In genomic region chr15:85664432-85664828, GRCm38 (mm10) we compare ENCODE assay signal across 13 mouse cellular contexts.
A peak's percentile ranks its signal among the peaks of the same experiment; 100 is the strongest.
DNase-seq lines count a peak whose midpoint lies in the region; ATAC-seq and TF ChIP-seq lines count a peak whose summit lies in the region.
"Had no signal": no experiment of that assay in that cellular context is flagged by ENCODE, and none has a peak within 500 bp of the region (broad histone marks: within the 10 kb centered on the region; RNA-seq: fewer than 3 reads in every experiment).

No protein-coding gene starts in this region.

- 0 out of 2 replicates have a peak overlapping the region, but pooled peaks have one; percentile 18 for H3K4me2 ChIP-seq in hindbrain, postnatal 0 days (ENCODE audit: low read depth, low read length)
- no peak overlapping the region for H3K4me2 ChIP-seq in kidney, embryonic 16.5 days (replicated peaks; ENCODE audit: low read depth, low read length)
- H3K4me2 ChIP-seq: hindbrain, embryonic 15.5 days had no signal

- no peak overlapping the region; the same call in 1 of the 2 replicates for H3K9ac ChIP-seq in hindbrain, postnatal 0 days (replicated peaks; ENCODE audit: low read length)
- 0 out of 2 replicates have a peak overlapping the region, but pooled peaks have one; percentile 22 for H3K9ac ChIP-seq in kidney, embryonic 16.5 days (replicated peaks; ENCODE audit: low read length)
- H3K9ac ChIP-seq: hindbrain, embryonic 15.5 days had no signal

- H3ac ChIP-seq in C2C12 (ENCODE audit: control insufficient read depth, insufficient read length, low read depth), result peak overlapping the region; percentile 16

- no peaks in the 10 kb centered on the region for H3K36me3 ChIP-seq in hindbrain, postnatal 0 days (ENCODE audit: insufficient read depth, low read length)
- no peaks in the 10 kb centered on the region for H3K36me3 ChIP-seq in hindbrain, embryonic 10.5 days
- H3K36me3 ChIP-seq in C2C12 (ENCODE audit: control insufficient read depth, insufficient read depth), result peaks cover 31% of the 10 kb centered on the region
- H3K36me3 ChIP-seq in kidney, embryonic 16.5 days (ENCODE audit: insufficient read depth, low read length), result no peaks in the 10 kb centered on the region
- H3K36me3 ChIP-seq: heart, embryonic 10.5 days; hindbrain, embryonic 15.5 days had no signal

- WGBS in cerebellum, adult 2 months, result 10% methylated on average over 10 of the region's 10 CpGs
- WGBS in hindbrain, postnatal 0 days, result 62% methylated on average over 10 of the region's 10 CpGs
- 82% methylated on average over 10 of the region's 10 CpGs for WGBS in hindbrain, embryonic 10.5 days
- WGBS in kidney, embryonic 16.5 days, result 71% methylated on average over 10 of the region's 10 CpGs

- peaks cover 97% of the 10 kb centered on the region for H3K79me3 ChIP-seq in C2C12 (ENCODE audit: low read depth)

- peak overlapping the region; percentile 25 for H3K4me3 ChIP-seq in cerebellum, adult 2 months (replicated peaks; ENCODE audit: insufficient read depth, low read depth, low read length)
- H3K4me3 ChIP-seq in hindbrain, postnatal 0 days (ENCODE audit: low read length), result no peak overlapping the region
- no peak overlapping the region for H3K4me3 ChIP-seq in hindbrain, embryonic 10.5 days
- H3K4me3 ChIP-seq in C2C12 (ENCODE audit: insufficient read depth, poor library complexity, severe bottlenecking), result peak overlapping the region; percentile 24
- no peak overlapping the region for H3K4me3 ChIP-seq in kidney, embryonic 16.5 days (ENCODE audit: low read length)
- H3K4me3 ChIP-seq: heart, embryonic 10.5 days; hindbrain, embryonic 15.5 days had no signal

- no peak for TF ChIP-seq CTCF in cerebellum, adult 2 months (IDR thresholded peaks at IDR 0.05; ENCODE audit: borderline replicate concordance, insufficient read depth, low read depth, low read length)
- no peak for TF ChIP-seq CTCF in hindbrain, postnatal 0 days (IDR thresholded peaks at IDR 0.05; ENCODE audit: low read depth)
- no peak for TF ChIP-seq CTCF in C2C12 (IDR thresholded peaks at IDR 0.05; ENCODE audit: control insufficient read depth, insufficient read depth, insufficient read length)

- peak; percentile 56 to 68 for DNase-seq in cerebellum, adult 2 months
- no peak for DNase-seq in cerebellum, adult 11-12 months
- no peak for DNase-seq in hindbrain, postnatal 0 days (ENCODE audit: low spot score)
- DNase-seq in hindbrain, embryonic 10.5 days (ENCODE audit: low spot score), result no peak
- DNase-seq in embryo, embryonic 10.5 days (ENCODE audit: low spot score), result no peak
- DNase-seq in gastrocnemius, postnatal 4 days (ENCODE audit: low spot score in 2 of 2), result no peak
- DNase-seq: midbrain, embryonic 14.5 days had no signal

- H3K79me2 ChIP-seq in C2C12 (ENCODE audit: control insufficient read depth, insufficient read depth), result peaks cover 100% of the 10 kb centered on the region

- peak overlapping the region; percentile 100 for H3K27ac ChIP-seq in cerebellum, adult 2 months (ENCODE audit: insufficient read depth, low read length)
- peak overlapping the region; percentile 45; the same call in 1 of the 2 replicates for H3K27ac ChIP-seq in hindbrain, postnatal 0 days
- H3K27ac ChIP-seq in hindbrain, embryonic 10.5 days, result no peak overlapping the region
- peak overlapping the region; percentile 84 for H3K27ac ChIP-seq in kidney, embryonic 16.5 days (ENCODE audit: low read length)
- H3K27ac ChIP-seq: heart, embryonic 10.5 days; hindbrain, embryonic 15.5 days had no signal

- H3K4me1 ChIP-seq in cerebellum, adult 2 months (ENCODE audit: control insufficient read depth, insufficient read depth, low read length), result peaks cover 28% of the 10 kb centered on the region
- peaks cover 16% of the 10 kb centered on the region; the same call in 1 of the 2 replicates for H3K4me1 ChIP-seq in hindbrain, postnatal 0 days (ENCODE audit: insufficient read depth, low read length)
- H3K4me1 ChIP-seq in hindbrain, embryonic 10.5 days (replicated peaks), result peaks cover 12% of the 10 kb centered on the region
- H3K4me1 ChIP-seq in kidney, embryonic 16.5 days (ENCODE audit: insufficient read depth, low read length), result peaks cover 18% of the 10 kb centered on the region

- no peak for ATAC-seq in hindbrain, postnatal 0 days
- no peak for ATAC-seq in kidney, embryonic 16.5 days (ENCODE audit: low FRiP score, low TSS enrichment)
- ATAC-seq: lung, postnatal 0 days; Patski had no signal

- H3K27me3 ChIP-seq in cerebellum, adult 2 months (ENCODE audit: control insufficient read depth, insufficient read depth, low read length), result no peaks in the 10 kb centered on the region
- no peaks in the 10 kb centered on the region for H3K27me3 ChIP-seq in hindbrain, postnatal 0 days (ENCODE audit: insufficient read depth, low read length)
- H3K27me3 ChIP-seq in hindbrain, embryonic 10.5 days (ENCODE audit: insufficient read depth, poor library complexity, severe bottlenecking), result peaks cover 99% of the 10 kb centered on the region
- H3K27me3 ChIP-seq in C2C12 (ENCODE audit: control insufficient read depth, insufficient read depth, insufficient read length), result no peaks in the 10 kb centered on the region
- H3K27me3 ChIP-seq in kidney, embryonic 16.5 days (ENCODE audit: insufficient read depth, low read length), result peaks cover 4% of the 10 kb centered on the region; the same call in 1 of the 2 replicates
- H3K27me3 ChIP-seq: Patski had no signal

- no peaks in the 10 kb centered on the region for H3K9me3 ChIP-seq in hindbrain, postnatal 0 days (ENCODE audit: low read length)
- no peaks in the 10 kb centered on the region for H3K9me3 ChIP-seq in hindbrain, embryonic 10.5 days
- H3K9me3 ChIP-seq in kidney, embryonic 16.5 days (ENCODE audit: low read length), result no peaks in the 10 kb centered on the region
- H3K9me3 ChIP-seq: heart, embryonic 10.5 days; hindbrain, embryonic 15.5 days had no signal

- TF ChIP-seq POLR2A in cerebellum, adult 2 months (IDR thresholded peaks at IDR 0.05; ENCODE audit: borderline replicate concordance, insufficient read depth, low read length), result no peak

TF ChIP-seq in C2C12, 6 proteins besides CTCF, POLR2A, EP300 and RAD21:
- TF ChIP-seq MYOG (IDR thresholded peaks at IDR 0.05; ENCODE audit: control insufficient read depth, extremely low read depth, insufficient read length) (no peak), CEBPB (IDR thresholded peaks at IDR 0.05; ENCODE audit: low read depth) (no peak), MYOD1 (IDR thresholded peaks at IDR 0.05; ENCODE audit: control insufficient read depth, insufficient read length, low read depth) (no peak), FOSL1 (IDR thresholded peaks at IDR 0.05; ENCODE audit: insufficient read depth, low read length, poor library complexity, severe bottlenecking) (no peak), MAX (IDR thresholded peaks at IDR 0.05) (no peak), USF1 (IDR thresholded peaks at IDR 0.05; ENCODE audit: low read depth) (no peak)

Comparison
In these comparisons a context has a peak if more than half of its experiments do, and no peak if none do; other contexts are left out.
1. DNase-seq: peak in cerebellum, adult 2 months (2 of 2); none in cerebellum, adult 11-12 months (single experiment), hindbrain, postnatal 0 days (single experiment), hindbrain, embryonic 10.5 days (single experiment), embryo, embryonic 10.5 days (single experiment) and gastrocnemius, postnatal 4 days (0 of 2).
2. H3K4me3 ChIP-seq: peak in cerebellum, adult 2 months (single experiment) and C2C12 (single experiment); none in hindbrain, postnatal 0 days (single experiment), hindbrain, embryonic 10.5 days (single experiment) and kidney, embryonic 16.5 days (single experiment).